Mouse (Mus musculus): ENCODE measurements at regions not wholly inside any gene's neighbourhood (a gene's known extent, or its start where the extent isn't known, plus 50 kb on each side); places are given as distances from the start of the nearest gene placed in this dataset.

- TF ChIP-seq POLR2A (IDR thresholded peaks at IDR 0.05; ENCODE audit: insufficient read depth, low read depth, low read length) (no peak), CTCF (IDR thresholded peaks at IDR 0.05) (no peak)
Measured at GRCm38 (mm10) chr7:129938141-129938540, 346.5 kb downstream of the Wdr11 start.

Measured in heart, adult 2 months (tissue).